Mouse (Mus musculus): Measurements from ENCODE around the gene Usp48. TPM values are rescaled to one million over a fixed set of nuclear protein-coding genes. Genes with fewer than 3 reads are reported as not detected.
A peak's percentile ranks its signal among the peaks of the same experiment; 100 is the strongest.

Gene Usp48
- polyA plus RNA-seq, 1 experiment from 2014 or later, result 74.2 TPM

DNA sequence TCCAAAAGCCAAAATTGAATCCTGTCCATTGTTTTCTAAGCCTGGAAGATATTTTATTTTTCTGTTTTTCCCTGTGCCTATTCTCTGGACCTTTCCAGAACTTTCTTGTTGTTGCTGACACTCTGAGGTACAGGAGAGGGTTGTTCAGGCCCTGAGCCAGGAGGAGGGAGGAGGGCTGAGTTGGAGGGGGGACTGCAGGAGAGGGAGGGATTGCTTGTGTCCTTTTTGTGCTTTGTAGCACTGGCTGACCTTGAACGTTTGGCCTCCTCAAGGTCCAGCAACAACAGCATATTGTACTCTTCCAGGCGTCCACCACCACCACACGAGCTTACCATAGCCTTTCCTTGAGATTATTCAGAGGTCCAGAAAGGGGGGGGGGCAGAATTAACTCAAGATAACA lies 38.0 kb downstream of the Usp48 start:
- WGBS, result 78% methylated on average over 3 of the region's 3 CpGs
- H3K9ac ChIP-seq, result no peak overlapping the region

DNA sequence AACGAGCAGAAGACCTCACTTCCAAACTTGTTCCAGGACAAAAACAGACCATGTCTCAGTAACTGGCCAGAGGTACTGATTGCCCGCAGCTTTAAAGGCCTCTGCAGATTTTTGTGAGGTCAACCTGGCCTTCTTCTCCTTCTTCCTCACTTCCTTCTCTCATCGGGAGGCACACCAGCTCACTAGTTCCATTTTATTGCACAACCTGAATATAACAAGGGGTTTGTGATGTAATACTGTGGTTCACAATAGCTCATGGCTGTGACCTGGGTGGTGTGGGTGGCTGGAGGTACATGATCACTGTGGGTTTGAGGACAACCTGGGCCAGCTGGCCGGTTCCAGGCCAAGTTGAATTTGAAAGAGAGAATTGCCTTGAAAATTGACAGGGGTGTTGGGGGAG lies 39.8 kb downstream of the Usp48 start:
- TF ChIP-seq CTCF (IDR thresholded peaks at IDR 0.05; ENCODE audit: low read depth), result no peak
- Histone ChIP-seq H3K9me3 (ENCODE audit: low read depth, low read length) (no peaks in the 10 kb centered on the region), H3K9ac (no peak overlapping the region), H3K4me3 (ENCODE audit: low read depth, low read length) (no peak overlapping the region), H3K36me3 (ENCODE audit: insufficient read depth) (peaks cover 95% of the 10 kb centered on the region), H3K27me3 (ENCODE audit: insufficient read depth, low read length) (no peaks in the 10 kb centered on the region), H3K27ac (ENCODE audit: low read depth) (no peak overlapping the region), H3K4me2 (no peak overlapping the region), H3K4me1 (ENCODE audit: insufficient read depth) (no peaks in the 10 kb centered on the region)
- WGBS, result 88% methylated on average over 4 of the region's 4 CpGs
- DNase-seq, result no peak
- ATAC-seq (ENCODE audit: insufficient read depth), result no peak

More for the DNA sequence above, 38.0 kb downstream of the Usp48 start:
- H3K4me1 ChIP-seq (ENCODE audit: insufficient read depth), result no peaks in the 10 kb centered on the region
- ATAC-seq (ENCODE audit: insufficient read depth) (no peak), DNase-seq (no peak)
- peaks cover 91% of the 10 kb centered on the region for H3K36me3 ChIP-seq (ENCODE audit: insufficient read depth)
- no peaks in the 10 kb centered on the region for H3K9me3 ChIP-seq (ENCODE audit: low read depth, low read length)
- TF ChIP-seq CTCF (IDR thresholded peaks at IDR 0.05; ENCODE audit: low read depth), result no peak
- H3K4me3 ChIP-seq (ENCODE audit: low read depth, low read length), result no peak overlapping the region
- H3K27ac ChIP-seq (ENCODE audit: low read depth), result no peak overlapping the region
- H3K4me2 ChIP-seq, result no peak overlapping the region
- no peaks in the 10 kb centered on the region for H3K27me3 ChIP-seq (ENCODE audit: insufficient read depth, low read length)

DNA sequence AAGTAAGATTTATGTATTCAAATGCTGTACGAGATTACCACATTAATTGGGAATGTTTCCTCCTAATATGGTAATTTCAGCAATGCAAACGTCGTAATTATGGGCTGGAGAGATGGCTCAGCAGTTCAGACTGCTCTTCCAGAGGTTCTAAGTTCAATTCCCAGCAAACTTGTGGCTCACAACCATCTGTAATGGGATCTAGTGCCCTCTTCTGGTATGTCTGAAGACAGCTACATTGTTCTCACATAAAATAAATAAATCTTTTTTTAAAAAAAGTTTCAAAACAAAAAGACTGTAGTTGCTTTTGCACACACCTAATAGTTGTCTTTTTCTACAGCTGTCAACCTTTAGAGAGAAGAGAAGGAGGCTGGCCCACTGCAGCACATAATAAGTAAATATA lies 43.0 kb downstream of the Usp48 start:
- H3K4me2 ChIP-seq, result no peak overlapping the region
- H3K4me3 ChIP-seq (ENCODE audit: low read depth, low read length), result no peak overlapping the region
- TF ChIP-seq CTCF (IDR thresholded peaks at IDR 0.05; ENCODE audit: low read depth), result 0 out of 2 replicates have a peak, but pooled peaks have one; percentile 13
- no peaks in the 10 kb centered on the region for H3K4me1 ChIP-seq (ENCODE audit: insufficient read depth)
- H3K36me3 ChIP-seq (ENCODE audit: insufficient read depth), result peaks cover 95% of the 10 kb centered on the region
- no peak overlapping the region for H3K27ac ChIP-seq (ENCODE audit: low read depth)
- WGBS, result 78% methylated on average over 3 of the region's 3 CpGs
- no peak overlapping the region for H3K9ac ChIP-seq
- ATAC-seq (ENCODE audit: insufficient read depth) (no peak), DNase-seq (peak; percentile 22)
- H3K27me3 ChIP-seq (ENCODE audit: insufficient read depth, low read length), result no peaks in the 10 kb centered on the region
- no peaks in the 10 kb centered on the region for H3K9me3 ChIP-seq (ENCODE audit: low read depth, low read length)

DNA sequence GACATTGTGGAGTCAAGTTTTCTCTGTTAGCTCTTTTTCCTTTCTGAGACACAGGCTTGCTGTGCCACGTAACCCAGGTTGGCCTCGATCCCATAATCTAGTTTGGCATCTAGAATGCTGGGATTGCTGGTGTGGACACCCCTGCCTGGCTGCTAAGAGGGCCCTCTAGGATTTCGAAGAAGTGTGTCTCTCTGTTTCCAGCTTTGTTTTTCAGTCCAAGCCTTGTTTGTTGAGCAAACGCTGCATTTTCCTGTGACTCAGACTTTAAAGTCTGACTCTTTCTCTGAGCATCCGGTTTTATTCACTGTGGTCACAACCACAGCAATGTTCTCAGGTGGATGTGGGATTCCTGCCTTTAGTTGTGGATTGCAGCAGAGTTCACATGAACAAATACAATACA lies 48.0 kb downstream of the Usp48 start:
- Histone ChIP-seq H3K4me1 (ENCODE audit: insufficient read depth) (no peaks in the 10 kb centered on the region), H3K4me3 (ENCODE audit: low read depth, low read length) (no peak overlapping the region), H3K9ac (no peak overlapping the region), H3K27ac (ENCODE audit: low read depth) (no peak overlapping the region), H3K4me2 (no peak overlapping the region), H3K9me3 (ENCODE audit: low read depth, low read length) (no peaks in the 10 kb centered on the region), H3K36me3 (ENCODE audit: insufficient read depth) (peaks cover 84% of the 10 kb centered on the region), H3K27me3 (ENCODE audit: insufficient read depth, low read length) (no peaks in the 10 kb centered on the region)
- WGBS, result 66% methylated on average over 5 of the region's 5 CpGs
- DNase-seq, result no peak
- TF ChIP-seq CTCF (IDR thresholded peaks at IDR 0.05; ENCODE audit: low read depth), result no peak
- no peak for ATAC-seq (ENCODE audit: insufficient read depth)

DNA sequence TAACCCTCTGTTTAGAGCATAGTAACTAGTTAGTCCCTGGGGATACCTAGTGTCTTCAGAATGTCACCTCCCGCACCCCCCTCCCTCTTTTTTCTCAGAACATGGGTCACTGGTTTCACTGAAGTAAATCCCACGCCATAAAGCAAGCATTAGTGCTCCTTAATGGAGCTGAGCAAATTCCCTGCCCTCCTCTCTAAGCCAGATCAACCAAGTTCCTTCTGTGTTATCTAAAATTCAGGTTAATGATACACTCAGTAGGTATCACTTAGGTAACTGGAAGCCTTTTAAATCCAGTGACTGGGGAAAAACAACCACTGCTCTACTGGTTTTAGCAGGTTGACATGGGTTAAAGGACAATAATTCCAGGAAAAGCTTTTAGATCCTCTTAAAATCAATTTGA lies 48.5 kb downstream of the Usp48 start:
- H3K4me3 ChIP-seq (ENCODE audit: low read depth, low read length), result no peak overlapping the region
- H3K36me3 ChIP-seq (ENCODE audit: insufficient read depth), result peaks cover 85% of the 10 kb centered on the region
- no peak overlapping the region for H3K4me2 ChIP-seq
- no peak for ATAC-seq (ENCODE audit: insufficient read depth)
- no peaks in the 10 kb centered on the region for H3K9me3 ChIP-seq (ENCODE audit: low read depth, low read length)
- TF ChIP-seq CTCF (IDR thresholded peaks at IDR 0.05; ENCODE audit: low read depth), result no peak
- no peak overlapping the region; the same call in 1 of the 2 replicates for H3K9ac ChIP-seq
- H3K27ac ChIP-seq (ENCODE audit: low read depth), result no peak overlapping the region
- 70% methylated on average over 2 of the region's 2 CpGs for WGBS
- DNase-seq, result no peak
- no peaks in the 10 kb centered on the region for H3K27me3 ChIP-seq (ENCODE audit: insufficient read depth, low read length)
- no peaks in the 10 kb centered on the region for H3K4me1 ChIP-seq (ENCODE audit: insufficient read depth)

DNA sequence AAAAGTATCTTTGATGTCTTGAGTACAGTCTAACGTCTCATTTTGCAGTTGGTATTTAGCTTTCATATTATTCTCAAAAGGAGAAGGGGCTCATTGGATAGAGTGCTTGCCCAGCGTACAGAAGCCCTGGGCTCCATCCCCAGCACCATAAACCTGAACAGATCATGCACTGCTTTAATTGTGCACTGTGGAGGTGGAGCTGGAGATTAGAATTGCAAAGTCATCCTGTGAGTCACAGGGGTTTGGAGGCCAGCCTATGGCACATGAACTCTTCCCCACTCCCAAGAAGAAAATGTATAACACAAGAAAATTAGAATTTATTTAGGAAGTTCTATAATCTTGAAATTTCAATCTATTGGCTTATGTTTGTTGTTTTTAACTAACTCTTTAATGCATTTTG lies 49.9 kb downstream of the Usp48 start:
- Histone ChIP-seq H3K9ac (no peak overlapping the region), H3K4me2 (no peak overlapping the region), H3K4me1 (ENCODE audit: insufficient read depth) (no peaks in the 10 kb centered on the region), H3K27me3 (ENCODE audit: insufficient read depth, low read length) (no peaks in the 10 kb centered on the region), H3K27ac (ENCODE audit: low read depth) (no peak overlapping the region), H3K4me3 (ENCODE audit: low read depth, low read length) (no peak overlapping the region), H3K9me3 (ENCODE audit: low read depth, low read length) (no peaks in the 10 kb centered on the region), H3K36me3 (ENCODE audit: insufficient read depth) (peaks cover 83% of the 10 kb centered on the region)
- TF ChIP-seq CTCF (IDR thresholded peaks at IDR 0.05; ENCODE audit: low read depth), result no peak
- DNase-seq, result no peak
- ATAC-seq (ENCODE audit: insufficient read depth), result no peak
- 87% methylated on average over 2 of the region's 2 CpGs for WGBS

DNA sequence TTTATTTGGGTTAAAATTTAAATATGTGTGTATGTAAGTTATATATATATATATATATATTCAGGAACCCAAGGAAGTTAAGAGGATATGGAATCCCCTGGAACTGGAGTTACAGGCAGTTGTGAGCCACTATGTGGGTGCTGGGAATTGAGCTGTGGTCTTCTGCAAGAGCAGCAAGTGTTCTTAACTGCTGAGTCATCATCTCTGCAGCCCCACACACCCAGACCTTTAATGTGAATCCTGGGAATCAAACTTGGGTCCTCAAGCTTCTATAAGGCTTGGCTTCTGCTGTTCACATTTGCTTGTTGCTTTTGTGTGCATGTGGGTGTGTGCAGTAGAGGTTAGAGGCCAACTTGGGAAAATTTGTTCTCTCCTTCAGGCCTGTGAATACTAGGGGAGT lies 52.7 kb downstream of the Usp48 start:
- no peak for TF ChIP-seq CTCF (IDR thresholded peaks at IDR 0.05; ENCODE audit: low read depth)
- no peak overlapping the region for H3K4me2 ChIP-seq
- no peak overlapping the region for H3K4me3 ChIP-seq (ENCODE audit: low read depth, low read length)
- H3K36me3 ChIP-seq (ENCODE audit: insufficient read depth), result peaks cover 84% of the 10 kb centered on the region
- ATAC-seq (ENCODE audit: insufficient read depth) (no peak), DNase-seq (no peak)
- H3K9me3 ChIP-seq (ENCODE audit: low read depth, low read length), result no peaks in the 10 kb centered on the region
- H3K9ac ChIP-seq, result no peak overlapping the region
- H3K27me3 ChIP-seq (ENCODE audit: insufficient read depth, low read length), result no peaks in the 10 kb centered on the region
- no peak overlapping the region for H3K27ac ChIP-seq (ENCODE audit: low read depth)
- no peaks in the 10 kb centered on the region for H3K4me1 ChIP-seq (ENCODE audit: insufficient read depth)

DNA sequence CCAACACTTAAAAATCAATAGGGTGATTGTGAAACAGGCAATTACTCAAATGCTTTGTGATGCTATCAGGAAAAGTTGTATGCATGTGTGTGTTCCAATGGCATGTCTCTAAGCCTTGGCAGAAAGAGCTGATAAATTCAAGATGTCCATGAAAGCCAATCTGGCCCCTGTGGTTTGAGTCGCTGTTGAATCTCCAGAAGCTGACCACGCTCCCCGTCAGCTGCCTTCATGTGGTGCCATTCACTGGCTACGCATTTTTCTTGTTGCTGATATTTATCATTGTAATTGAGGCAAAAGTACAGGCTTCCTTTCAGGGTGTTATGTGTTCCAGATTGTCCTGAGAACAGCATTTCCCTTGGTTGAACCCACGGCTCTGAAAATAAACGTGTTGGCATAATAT lies 54.1 kb downstream of the Usp48 start:
- WGBS, result 91% methylated on average over 6 of the region's 6 CpGs
- ATAC-seq (ENCODE audit: insufficient read depth) (no peak), DNase-seq (no peak)
- Histone ChIP-seq H3K4me1 (ENCODE audit: insufficient read depth) (no peaks in the 10 kb centered on the region), H3K9ac (no peak overlapping the region), H3K27ac (ENCODE audit: low read depth) (no peak overlapping the region), H3K36me3 (ENCODE audit: insufficient read depth) (peaks cover 89% of the 10 kb centered on the region), H3K4me3 (ENCODE audit: low read depth, low read length) (no peak overlapping the region), H3K4me2 (no peak overlapping the region), H3K9me3 (ENCODE audit: low read depth, low read length) (no peaks in the 10 kb centered on the region), H3K27me3 (ENCODE audit: insufficient read depth, low read length) (no peaks in the 10 kb centered on the region)
- no peak for TF ChIP-seq CTCF (IDR thresholded peaks at IDR 0.05; ENCODE audit: low read depth)

Measured in lung, embryonic 14.5 days (tissue).